Mouse (Mus musculus): ENCODE measurements around the gene Card10. TPM values are rescaled to one million over a fixed set of nuclear protein-coding genes. Genes with fewer than 3 reads are reported as not detected.

Gene Card10
- total RNA-seq, 2 experiments from 2014 or later, result 4.1 to 6.5 TPM

DNA sequence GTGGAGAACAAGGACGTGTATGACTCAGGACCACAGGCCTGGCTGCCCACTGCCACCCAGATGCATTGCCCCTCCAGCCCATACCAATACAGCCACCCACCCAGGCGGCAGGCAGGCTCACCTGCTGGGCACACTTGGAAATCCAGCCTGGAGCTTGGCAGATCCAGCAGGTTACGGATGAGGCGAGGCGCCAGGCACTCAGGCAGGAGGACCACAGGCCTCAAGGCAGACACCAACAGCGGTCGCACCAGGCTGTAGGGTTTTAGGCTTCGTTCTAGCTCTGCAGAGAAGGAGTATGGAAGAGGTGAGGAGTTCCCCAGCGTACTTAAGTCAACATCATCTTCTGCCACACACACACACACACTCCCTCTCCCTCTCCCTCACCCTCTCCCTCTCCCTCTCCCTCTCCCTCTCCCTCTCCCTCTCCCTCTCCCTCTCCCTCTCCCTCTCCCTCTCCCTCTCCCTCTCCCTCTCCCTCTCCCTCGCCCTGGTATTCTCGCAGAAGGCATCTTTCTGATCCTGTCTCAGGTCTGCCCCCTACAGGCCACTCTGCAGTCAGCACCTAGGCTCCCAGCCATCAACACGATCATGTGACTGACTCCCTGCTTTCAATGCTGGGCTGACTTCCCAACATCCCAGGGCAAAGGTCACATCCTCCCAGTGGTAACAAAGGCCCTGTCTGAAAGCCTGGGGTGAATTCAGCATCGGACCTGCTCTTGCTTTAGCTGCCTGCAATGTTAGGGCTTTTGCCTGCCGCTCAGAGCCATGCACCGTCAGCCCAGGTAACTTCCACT is 24.6 kb downstream of the Card10 start:
- DNase-seq (ENCODE audit: low spot score), result peak; percentile 93

- DNase-seq (ENCODE audit: low spot score), result peak; percentile 64
Measured at GRCm38 (mm10) chr15:78773290-78773729, 29.5 kb downstream of the Card10 start, which contains the start of gene Mfng. Gene Mfng, minus strand, starts transcription at chr15:78773475.

DNA sequence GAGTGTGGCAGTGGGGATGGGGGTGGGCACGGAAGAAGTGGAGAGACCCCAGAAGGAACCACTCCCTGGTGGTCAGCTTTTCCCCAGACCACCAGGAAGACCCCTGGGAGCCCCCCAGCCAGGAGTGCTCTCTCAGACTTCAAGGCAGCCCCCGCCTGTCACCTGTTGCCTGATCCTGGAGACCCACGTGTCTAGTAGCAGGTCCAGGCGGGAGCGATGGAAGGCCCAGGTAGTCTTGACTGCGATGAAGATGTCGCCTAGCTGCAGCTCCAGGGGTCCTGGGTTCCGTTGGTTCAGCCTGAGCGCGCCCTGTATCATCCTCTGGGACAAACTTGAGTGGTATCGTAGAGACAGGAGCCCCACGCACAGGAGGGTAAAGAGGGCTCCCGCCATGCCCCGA is 30.0 kb downstream of the Card10 start:
- DNase-seq (ENCODE audit: low spot score), result no peak

DNA sequence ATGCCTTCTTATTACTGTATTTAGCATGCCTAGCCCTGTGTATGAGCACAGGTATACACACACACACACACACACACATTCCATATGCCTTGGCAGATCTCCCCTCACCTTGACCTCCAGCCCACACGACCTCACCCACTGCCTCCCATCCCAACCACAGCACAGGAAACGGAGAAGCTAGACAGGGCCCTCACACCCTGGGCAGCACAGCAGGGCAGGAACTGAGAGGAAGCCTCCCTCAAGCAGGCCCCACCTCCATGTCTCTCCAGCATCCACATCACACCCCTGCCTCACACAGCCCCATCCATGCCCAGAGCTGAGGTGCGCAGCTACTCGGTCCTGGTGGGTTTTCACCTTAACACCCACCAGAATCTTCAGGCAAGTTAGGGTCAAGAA is 30.5 kb downstream of the Card10 start:
- no peak for DNase-seq (ENCODE audit: low spot score)

DNA sequence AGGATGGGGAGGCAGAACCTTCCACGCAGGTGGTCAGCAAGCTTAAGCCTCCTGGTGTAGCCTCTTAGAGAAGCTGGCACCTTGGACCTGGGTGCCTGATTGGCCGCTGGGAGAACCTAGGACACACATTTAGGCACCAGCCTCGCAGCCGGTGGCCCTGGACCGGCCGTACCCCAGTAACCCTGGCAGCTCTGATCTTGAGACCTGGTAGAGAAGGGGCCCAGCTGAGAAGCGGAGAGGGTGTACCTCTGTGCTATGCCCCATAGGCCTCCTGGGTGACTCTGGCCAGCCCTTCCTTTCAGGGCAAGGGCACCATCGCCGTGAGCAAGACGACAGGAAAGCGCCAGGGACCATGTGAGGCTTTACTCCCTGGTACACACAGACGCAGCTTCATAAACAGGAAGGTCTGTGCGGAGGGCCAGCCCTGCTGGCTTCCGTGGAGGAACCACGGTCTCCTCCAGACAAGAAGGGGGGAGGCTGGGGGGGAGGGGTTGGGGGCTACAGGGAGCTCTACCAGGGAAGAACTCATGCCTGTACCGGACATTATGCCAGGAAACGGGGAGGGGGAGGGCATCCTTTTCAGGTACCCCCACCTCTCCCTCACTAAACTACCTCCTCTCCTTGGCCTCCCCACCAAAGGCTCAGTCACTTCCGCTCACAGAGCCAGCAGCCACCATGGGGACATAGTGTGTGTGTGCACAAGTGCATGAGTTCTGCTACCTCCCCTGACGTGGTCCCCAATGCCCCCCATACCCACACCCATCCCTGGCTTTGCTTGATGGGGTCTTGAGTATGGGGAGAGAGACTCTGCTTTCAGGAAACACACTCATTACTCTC is 31.1 kb downstream of the Card10 start:
- no peak for DNase-seq (ENCODE audit: low spot score)

- DNase-seq (ENCODE audit: low spot score), result no peak
Measured at GRCm38 (mm10) chr15:78770983-78771355, 31.9 kb downstream of the Card10 start.

- no peak for DNase-seq (ENCODE audit: low spot score)
Measured at GRCm38 (mm10) chr15:78770234-78770982, 32.4 kb downstream of the Card10 start.

GRCm38 (mm10) chr15:78769064-78769463 is 33.8 kb downstream of the Card10 start:
- DNase-seq (ENCODE audit: low spot score), result no peak

- no peak for DNase-seq (ENCODE audit: low spot score)
Measured at GRCm38 (mm10) chr15:78763704-78764103, 39.1 kb downstream of the Card10 start.

- DNase-seq (ENCODE audit: low spot score), result no peak
Measured at GRCm38 (mm10) chr15:78763210-78763609, 39.6 kb downstream of the Card10 start.

- DNase-seq (ENCODE audit: low spot score), result no peak
Measured at GRCm38 (mm10) chr15:78761112-78761511, 41.7 kb downstream of the Card10 start.

GRCm38 (mm10) chr15:78758132-78758531 is 44.7 kb downstream of the Card10 start:
- no peak for DNase-seq (ENCODE audit: low spot score)

DNA sequence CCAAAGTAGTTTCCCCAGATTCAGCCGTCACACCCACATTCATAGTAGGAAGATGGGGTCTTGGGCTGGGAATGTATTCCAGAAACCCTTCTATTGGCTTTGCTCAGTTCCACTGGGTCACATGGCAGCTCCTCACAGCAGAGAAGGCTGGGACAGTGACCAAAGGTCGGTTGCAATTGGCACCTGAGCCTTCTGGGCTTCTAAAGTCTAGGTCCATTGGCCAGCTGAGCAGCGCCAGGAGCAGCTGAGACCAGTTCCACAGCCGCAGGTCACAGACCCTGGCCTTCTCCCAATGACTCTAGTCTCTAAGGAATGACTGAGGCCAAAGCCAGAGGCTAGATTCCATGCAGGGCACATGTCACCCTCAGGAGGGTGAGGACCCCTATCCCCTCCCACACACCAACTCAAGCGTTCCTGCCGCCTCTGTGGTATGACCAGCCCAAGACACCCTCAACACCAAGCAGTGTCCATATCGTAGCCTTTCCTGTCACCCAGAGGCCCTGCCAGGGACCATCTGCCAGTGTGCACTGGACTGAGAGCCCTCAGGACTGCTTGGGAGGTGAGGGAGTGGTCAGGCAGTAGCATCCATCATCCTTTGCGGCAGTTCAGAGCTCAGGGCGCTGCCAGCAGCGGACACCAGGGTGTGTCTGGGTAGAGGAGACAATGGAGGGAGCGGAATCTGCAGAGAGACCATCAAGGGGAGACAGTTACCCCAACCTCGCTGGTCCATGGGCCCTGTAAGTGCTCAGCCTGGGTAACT is 46.7 kb downstream of the Card10 start:
- no peak for DNase-seq (ENCODE audit: low spot score)

DNA sequence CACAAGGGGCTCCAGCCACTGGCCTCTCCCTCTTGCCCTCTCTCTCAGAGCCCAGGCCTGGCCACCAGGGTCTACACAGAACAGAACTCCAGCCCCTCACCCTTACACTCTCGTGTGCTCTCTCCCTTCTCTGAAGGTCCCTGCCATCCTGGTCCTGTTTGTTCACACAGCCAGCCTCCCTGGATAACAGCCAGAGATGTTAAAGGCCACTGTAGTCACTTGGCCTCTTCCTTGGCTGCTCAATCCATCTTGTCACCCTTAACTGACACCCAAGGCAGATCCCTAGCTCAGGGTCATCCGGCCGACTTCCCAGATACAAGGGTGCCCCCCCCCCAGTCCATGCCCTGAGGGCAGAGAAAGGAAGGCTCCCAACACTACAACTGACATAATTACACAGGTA is 47.6 kb downstream of the Card10 start:
- no peak for DNase-seq (ENCODE audit: low spot score)

GRCm38 (mm10) chr15:78754144-78754543 is 48.7 kb downstream of the Card10 start:
- no peak for DNase-seq (ENCODE audit: low spot score)

DNA sequence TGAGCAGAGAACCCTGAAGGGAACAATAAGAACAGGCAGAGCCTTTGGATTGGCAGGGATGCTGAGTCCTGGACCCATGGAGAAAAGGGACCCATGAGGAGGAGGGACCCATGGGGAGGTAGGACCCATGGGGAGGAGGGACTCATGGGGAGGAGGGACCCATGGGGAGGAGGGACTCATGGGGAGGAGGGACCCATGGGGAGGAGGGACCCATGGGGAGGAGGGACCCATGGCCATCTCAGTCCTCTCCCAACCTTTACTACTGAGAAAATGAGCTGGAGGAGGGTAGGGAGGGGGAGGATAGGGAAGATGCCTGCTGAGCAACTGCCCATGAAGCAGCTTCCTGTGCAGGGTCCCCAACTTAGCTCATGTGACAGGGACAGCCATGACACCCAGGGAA is 49.9 kb downstream of the Card10 start:
- no peak for DNase-seq (ENCODE audit: low spot score)

DNA sequence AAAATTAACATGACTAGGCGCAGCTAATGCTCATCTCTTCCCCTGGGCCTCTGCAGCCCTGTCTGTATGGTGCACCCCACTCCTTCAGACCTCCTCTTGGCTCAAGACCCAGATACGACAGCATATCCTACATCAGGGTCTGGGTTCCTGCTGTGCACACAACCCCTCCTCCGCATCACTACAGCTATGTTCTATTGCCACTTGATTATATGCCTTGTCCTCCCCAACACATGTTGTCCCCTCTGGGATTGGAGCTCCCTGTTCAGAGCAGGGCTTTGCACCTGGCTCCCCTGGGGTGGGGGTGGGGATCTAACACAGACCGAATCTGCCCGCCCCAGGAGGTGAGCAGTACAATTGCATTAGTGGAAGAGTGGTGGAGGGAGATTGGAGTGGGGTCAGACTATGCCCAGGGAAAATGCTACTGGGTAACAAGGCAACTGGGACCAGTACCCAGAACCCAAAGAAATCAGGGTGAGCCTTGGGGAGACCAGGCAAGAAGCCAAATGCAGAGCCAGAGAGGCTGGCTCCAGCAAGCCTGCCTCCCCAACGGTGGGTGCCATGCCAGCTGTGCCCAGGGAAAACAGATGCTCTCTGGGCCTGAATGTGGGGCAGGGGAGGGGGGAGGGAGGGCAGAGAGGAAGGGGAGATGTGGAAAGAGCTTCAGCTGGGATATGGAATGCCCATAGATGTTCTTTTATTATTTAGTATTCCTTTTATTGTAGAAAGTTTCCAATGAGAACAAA is 52.1 kb downstream of the Card10 start:
- DNase-seq (ENCODE audit: low spot score), result no peak

GRCm38 (mm10) chr15:78749855-78750254 is 53.0 kb downstream of the Card10 start:
- DNase-seq (ENCODE audit: low spot score), result no peak

DNA sequence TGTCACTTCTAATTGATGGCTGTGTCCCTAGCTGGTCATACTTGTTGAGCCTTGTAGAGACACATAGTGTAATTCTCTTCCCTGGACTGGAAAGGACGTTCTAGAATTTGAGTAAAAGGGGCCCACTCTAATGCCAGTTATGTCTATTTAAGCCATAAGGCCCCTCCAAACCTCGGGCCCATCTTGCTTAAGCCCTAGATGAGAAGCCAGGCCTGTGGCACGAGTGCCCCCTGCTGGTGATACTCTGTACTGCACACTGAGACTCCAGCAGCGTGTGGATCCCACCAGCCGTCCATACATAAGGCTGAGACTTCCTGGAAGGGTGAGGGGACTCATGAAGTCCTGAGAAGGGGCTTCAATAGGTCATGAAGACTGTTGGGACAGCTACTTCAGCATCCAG is 58.6 kb downstream of the Card10 start:
- DNase-seq (ENCODE audit: low spot score), result peak; percentile 62

DNA sequence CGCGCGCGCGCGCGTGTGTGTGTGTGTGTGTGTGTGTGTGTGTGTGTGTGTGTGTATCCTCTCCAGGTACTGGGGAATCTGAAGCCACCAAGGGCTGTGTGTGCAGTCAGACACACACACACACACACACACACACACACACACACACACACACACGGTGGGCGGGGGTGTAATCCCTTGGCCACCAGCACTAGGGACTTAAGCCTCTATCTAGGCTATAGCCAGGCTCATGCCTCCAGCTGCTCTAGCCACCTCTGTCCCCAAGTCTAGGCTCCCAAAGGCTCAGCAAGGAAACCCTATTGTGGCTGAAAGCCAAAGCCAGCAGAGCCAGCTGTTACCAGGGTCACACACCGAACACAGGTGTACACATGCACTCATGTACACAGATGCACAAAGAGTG is 60.0 kb downstream of the Card10 start:
- DNase-seq (ENCODE audit: low spot score), result no peak

Measured in gastrocnemius, adult 18-20 months (tissue).